Mouse (Mus musculus): ENCODE measurements around the gene Fermt1.
A peak's percentile ranks its signal among the peaks of the same experiment; 100 is the strongest.

Gene Fermt1

GRCm38 (mm10) chr2:132945326-132946207 lies at the start of gene Fermt1:
Gene Fermt1 (minus strand): TSS chr2:132945906.
- peak; percentile 47 for DNase-seq (ENCODE audit: low read depth, low spot score)

- no peak for DNase-seq (ENCODE audit: low read depth, low spot score)
These were observed 47.2 kb upstream of the Fermt1 start for GRCm38 (mm10) chr2:132992659-132993531.

DNA sequence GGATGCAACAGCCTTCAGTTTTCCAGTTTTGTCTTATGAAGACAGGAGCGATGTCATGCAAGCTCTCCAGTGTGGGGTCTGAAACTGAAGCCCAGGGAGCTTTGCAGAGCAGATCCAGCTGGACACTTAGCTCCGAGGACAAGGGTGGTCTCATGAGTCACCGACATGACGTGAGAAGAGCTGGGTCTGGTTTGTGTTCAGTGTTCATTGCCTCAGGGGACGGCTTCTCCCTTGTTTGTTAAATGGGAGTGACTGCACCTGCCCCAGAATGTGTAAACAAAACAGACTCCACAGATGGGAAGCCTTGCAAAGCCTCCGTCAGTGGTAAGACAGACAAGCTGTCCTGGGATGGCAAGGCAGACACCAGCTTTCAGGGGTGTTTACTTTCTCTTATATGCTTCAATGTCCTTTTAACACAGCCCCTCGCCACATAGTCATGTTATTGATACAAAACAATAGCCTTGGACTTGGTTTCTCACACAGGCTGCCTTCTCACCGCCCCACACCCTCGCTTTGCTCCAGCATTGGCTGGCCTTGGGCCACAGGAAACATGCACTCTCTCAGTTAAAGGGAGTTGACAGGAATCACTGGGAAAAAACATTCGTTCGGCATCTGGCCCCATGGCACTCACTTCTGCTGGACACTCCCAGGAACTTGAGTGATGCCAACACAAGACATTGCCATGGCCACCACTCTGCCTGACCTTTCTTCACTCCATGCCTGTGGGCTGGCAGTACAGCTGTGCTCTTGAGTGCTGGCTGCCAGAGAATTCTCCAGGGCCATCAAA lies 44.3 kb upstream of the Fermt1 start:
- peak; percentile 16 for DNase-seq (ENCODE audit: low read depth, low spot score)

DNA sequence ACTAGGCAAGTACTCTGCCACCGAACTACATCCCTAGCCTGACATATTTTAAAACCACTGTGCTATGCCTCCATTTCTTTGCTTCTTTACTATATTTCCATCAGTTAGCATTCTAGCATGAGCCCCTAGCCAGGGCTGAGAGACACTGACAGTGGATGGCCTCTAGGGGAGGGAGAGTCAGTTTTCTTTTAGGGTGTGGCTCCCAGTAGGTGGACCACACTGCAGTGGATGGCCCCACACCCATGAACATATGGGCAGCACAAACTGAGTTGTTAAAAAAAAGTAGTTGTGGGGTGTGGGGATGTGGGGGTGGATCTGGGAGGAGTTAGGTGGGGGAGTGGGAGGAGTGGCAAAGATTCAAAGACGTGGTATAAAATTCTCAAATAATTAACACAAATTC lies 27.6 kb upstream of the Fermt1 start:
- no peak for DNase-seq (ENCODE audit: low read depth, low spot score)

GRCm38 (mm10) chr2:132970772-132971173 lies 25.1 kb upstream of the Fermt1 start:
- DNase-seq (ENCODE audit: low read depth, low spot score), result peak; percentile 54

- no peak for DNase-seq (ENCODE audit: low read depth, low spot score)
These were observed 12.1 kb upstream of the Fermt1 start for GRCm38 (mm10) chr2:132957786-132958185.

- DNase-seq (ENCODE audit: low read depth, low spot score), result peak; percentile 74
These were observed 6.5 kb upstream of the Fermt1 start for GRCm38 (mm10) chr2:132952197-132952596.

GRCm38 (mm10) chr2:132948174-132948573 lies 2.5 kb upstream of the Fermt1 start:
- no peak for DNase-seq (ENCODE audit: low read depth, low spot score)

DNA sequence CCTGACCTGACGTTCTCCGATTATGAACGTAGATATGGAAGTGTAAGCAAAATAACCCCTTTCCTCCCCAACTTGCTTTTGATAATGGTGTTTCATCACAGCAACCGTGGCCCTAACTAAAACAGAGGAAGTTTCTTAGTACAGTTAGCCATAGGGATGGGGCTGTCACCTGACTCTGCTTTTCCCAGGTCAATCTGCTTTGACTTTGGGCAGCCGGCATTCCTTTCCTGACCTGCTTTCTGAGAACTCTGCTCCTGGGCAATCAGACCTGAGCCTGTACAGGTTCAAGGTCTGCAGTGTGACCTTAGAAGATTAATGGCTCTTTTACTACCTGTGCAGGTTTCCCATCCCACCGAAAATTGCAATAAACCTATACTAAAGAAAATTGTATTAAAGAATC lies 1.3 kb upstream of the Fermt1 start:
- no peak for DNase-seq (ENCODE audit: low read depth, low spot score)

- peak; percentile 14 for DNase-seq (ENCODE audit: low read depth, low spot score)
These were observed 888 bp downstream of the Fermt1 start for GRCm38 (mm10) chr2:132944711-132945325.

DNA sequence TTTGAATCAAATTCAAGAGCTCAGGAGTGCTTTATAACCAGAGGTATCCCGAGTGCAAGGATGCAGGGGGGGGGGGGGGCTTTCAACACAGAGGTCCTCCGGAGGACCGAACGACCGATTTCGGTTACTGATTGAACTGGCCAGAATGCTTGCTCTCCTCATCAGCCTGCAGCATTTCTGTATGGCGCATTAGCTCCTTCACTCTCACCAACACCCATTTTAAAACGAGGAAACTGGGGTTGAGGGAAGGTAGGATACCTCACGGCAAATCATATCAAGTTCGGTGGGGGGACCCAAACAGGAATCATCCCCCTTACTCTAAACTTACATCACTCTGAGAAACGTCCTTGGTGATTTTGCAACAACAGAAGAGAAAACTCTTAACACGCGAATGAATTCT lies 1.7 kb downstream of the Fermt1 start:
- DNase-seq (ENCODE audit: low read depth, low spot score), result no peak

DNA sequence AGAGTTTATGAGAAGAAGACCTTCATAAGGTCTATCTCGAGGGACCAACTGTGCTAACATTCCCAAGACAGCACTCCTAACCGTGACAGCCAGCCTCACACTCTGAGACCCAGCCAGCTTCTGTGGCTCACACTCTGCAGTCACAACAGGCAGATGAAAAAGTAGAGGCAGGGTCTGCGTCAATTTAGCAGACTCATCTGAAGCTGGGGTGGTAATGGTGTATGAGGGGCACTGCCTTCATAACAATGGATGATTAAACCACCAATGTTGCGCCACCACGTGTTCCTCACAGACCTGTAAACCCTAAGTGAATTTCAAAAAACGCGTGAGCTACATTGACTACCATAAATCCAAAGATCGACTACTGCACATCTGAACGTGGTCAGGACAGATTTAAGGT lies 2.1 kb downstream of the Fermt1 start:
- no peak for DNase-seq (ENCODE audit: low read depth, low spot score)

DNA sequence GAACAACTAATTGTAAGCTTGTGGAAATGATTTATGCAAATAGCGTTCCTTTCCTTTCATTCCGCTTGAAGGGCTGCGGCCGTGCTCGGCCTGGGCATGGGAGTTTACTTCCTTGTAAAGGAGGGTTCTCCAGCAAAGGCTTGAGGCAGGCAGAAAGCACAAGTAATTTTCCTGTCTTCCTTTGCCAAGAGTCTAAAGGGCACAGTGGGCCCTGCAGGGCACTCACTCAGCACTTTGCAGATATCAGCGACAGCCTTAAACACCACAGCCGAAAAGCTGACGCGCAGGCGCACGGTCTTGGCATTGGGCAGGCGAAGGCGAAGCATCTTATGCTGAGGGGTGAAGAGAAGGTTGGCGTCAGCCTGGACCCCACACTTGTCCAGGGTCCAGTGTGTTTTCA lies 6.7 kb downstream of the Fermt1 start:
- peak; percentile 17 for DNase-seq (ENCODE audit: low read depth, low spot score)

GRCm38 (mm10) chr2:132936176-132936575 lies 9.5 kb downstream of the Fermt1 start:
- DNase-seq (ENCODE audit: low read depth, low spot score), result no peak

DNA sequence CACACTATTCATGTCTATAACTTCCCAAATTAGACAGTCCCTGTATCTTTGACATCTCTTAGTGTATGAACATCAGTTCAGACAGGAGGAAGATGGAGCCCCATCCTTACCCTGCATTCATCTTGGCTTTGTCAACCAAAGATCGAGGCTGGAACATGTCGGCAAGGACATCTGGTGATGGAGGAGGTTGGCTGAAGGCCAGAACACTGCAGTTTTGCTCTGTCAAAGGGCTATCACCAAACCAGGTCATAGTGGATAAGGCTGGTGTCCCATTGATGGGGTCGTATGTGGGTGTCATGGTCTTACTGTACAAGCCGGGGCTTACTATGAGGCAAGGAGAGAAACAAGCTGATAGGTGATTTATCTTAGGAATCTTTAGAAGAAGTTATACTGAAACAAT lies 11.0 kb downstream of the Fermt1 start:
- no peak for DNase-seq (ENCODE audit: low read depth, low spot score)

DNA sequence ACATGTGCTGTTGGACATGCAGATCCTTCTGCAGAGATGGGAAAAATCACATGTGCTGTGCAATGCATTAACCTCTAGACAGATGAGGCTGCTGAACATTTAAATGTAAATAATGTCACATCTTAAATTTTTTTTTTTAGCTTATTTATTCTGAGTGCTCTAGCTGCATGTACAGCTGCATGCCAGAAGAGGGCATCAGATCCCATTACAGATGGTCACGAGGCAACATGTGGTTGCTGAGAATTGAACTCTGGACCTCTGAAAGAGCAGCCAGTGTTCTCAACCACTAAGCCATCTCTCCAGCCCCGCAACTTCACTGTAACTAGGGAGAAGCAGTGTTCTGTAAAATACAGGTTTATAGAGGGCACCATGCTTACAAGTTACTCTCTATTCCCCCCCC lies 11.6 kb downstream of the Fermt1 start:
- no peak for DNase-seq (ENCODE audit: low read depth, low spot score)

DNA sequence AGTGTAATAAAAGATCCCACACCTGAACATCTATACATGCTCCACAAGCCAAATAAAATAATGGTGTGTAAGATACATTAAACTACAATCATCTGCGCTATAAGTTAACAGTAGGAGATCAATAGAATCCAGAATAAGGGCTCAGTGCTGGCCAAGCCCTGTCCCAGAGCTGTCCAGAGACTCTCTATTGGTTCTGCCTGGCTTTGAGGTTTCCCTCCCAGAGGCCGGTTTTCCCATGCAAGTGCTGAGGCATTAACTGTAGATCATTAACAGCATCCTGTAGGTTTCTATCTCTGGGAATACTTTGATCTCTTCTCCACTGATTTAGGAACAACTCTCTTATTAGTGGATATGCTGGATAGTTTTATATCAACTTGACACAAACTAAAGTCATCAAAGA lies 16.7 kb downstream of the Fermt1 start:
- DNase-seq (ENCODE audit: low read depth, low spot score), result no peak

GRCm38 (mm10) chr2:132927871-132928270 lies 17.8 kb downstream of the Fermt1 start:
- no peak for DNase-seq (ENCODE audit: low read depth, low spot score)

GRCm38 (mm10) chr2:132927298-132927697 lies 18.4 kb downstream of the Fermt1 start:
- no peak for DNase-seq (ENCODE audit: low read depth, low spot score)

GRCm38 (mm10) chr2:132923290-132924085 lies 22.2 kb downstream of the Fermt1 start:
- DNase-seq (ENCODE audit: low read depth, low spot score), result peak; percentile 12
